Mouse (Mus musculus) forebrain, embryonic 16.5 days (tissue): Measurements from ENCODE around the gene Brsk1. TPM values are rescaled to one million over a fixed set of nuclear protein-coding genes. Genes with fewer than 3 reads are reported as not detected.

Experiments
- ATAC-seq: fragments of 200-750 bp; cut with Nextera tagmentation; 2 replicates; pipeline ENCODE4 v1.8.0; 2017; ENCODE audit warnings: mild to moderate bottlenecking, moderate library complexity
- H3K27ac ChIP-seq: fragments of 300-500 bp; sonication (generic); 2 replicates; pipeline ENCODE4 v1.5.1; 2014; ENCODE audit warnings: low read length, control low read depth
- H3K27me3 ChIP-seq: fragments of 300-500 bp; sonication (generic); replicated peaks from 2 replicates; pipeline ENCODE4 v1.6.1; 2014; ENCODE audit warnings: low read length; ENCODE audit not compliant: control insufficient read depth, insufficient read depth
- H3K36me3 ChIP-seq: fragments of 300-500 bp; sonication (generic); 2 replicates; pipeline ENCODE4 v1.6.1; 2014; ENCODE audit not compliant: control insufficient read depth, insufficient read depth
- H3K4me1 ChIP-seq: fragments of 300-500 bp; sonication (generic); replicated peaks from 2 replicates; pipeline ENCODE4 v1.6.1; 2014; ENCODE audit warnings: low read length; ENCODE audit not compliant: control insufficient read depth, insufficient read depth
- H3K4me2 ChIP-seq: fragments of 300-500 bp; sonication (generic); 2 replicates; pipeline ENCODE4 v1.6.1; 2014; ENCODE audit warnings: mild to moderate bottlenecking, low read length, control low read depth
- H3K4me3 ChIP-seq: fragments of 300-500 bp; sonication (generic); replicated peaks from 2 replicates; pipeline ENCODE4 v1.5.1; 2014; ENCODE audit warnings: mild to moderate bottlenecking, low read length, control low read depth
- H3K9ac ChIP-seq: fragments of 300-500 bp; sonication (generic); replicated peaks from 2 replicates; pipeline ENCODE4 v1.6.1; 2014; ENCODE audit warnings: low read depth, low read length, control low read depth
- H3K9me3 ChIP-seq: fragments of 300-500 bp; sonication (generic); 2 replicates; pipeline ENCODE4 v1.6.1; 2016; ENCODE audit warnings: low read length; ENCODE audit not compliant: control insufficient read depth
- WGBS: fragments of 180-500 bp; shearing (Covaris S2); extraction: QIAGEN DNeasy Blood & Tissue Kit; methylation state at CpG from one replicate; pipeline ENCODE4 v1.1.7; 2014; 5-methylcytosine and 5-hydroxymethylcytosine counted together
- polyA plus RNA-seq: library from polyadenylated mRNA; unstranded; fragments of >200 nt; fragmentation: Nextera tagmentation; extraction: Ambion mirVana; gene quantifications from 2 replicates; pipeline ENCODE4 v1.2.1, GENCODE M21; 2015

Gene Brsk1
- polyA plus RNA-seq: 5.9 and 7.9 TPM in 2 replicates

- Histone ChIP-seq H3K9ac (peak within 1 kb of the TSS; percentile 100), H3K27me3 (no peaks in the 10 kb centered on the region), H3K4me2 (peak within 1 kb of the TSS; percentile 60), H3K4me3 (peak within 1 kb of the TSS; percentile 93), H3K27ac (peak within 1 kb of the TSS; percentile 91), H3K4me1 (peaks cover 11% of the 10 kb centered on the region), H3K36me3 (peaks cover 12% of the 10 kb centered on the region), H3K9me3 (no peaks in the 10 kb centered on the region)
- peak; percentile 91 for ATAC-seq
- 0% methylated on average over 3 of the region's 18 CpGs for WGBS
Observed at GRCm38 (mm10) chr7:4690387-4690786, at the start of gene Brsk1. Gene Brsk1, plus strand, starts transcription at chr7:4690604.

GRCm38 (mm10) chr7:4641155-4641554, 49.2 kb upstream of the Brsk1 start:
- H3K36me3 ChIP-seq: peaks cover 42% of the 10 kb centered on the region
- no peak overlapping the region for H3K27ac ChIP-seq
- ATAC-seq: no peak
- H3K27me3 ChIP-seq: no peaks in the 10 kb centered on the region
- H3K4me1 ChIP-seq: no peaks in the 10 kb centered on the region
- 82% methylated on average over 11 of the region's 11 CpGs for WGBS
- H3K4me3 ChIP-seq: no peak overlapping the region
- H3K9ac ChIP-seq: no peak overlapping the region
- no peak overlapping the region for H3K4me2 ChIP-seq
- no peaks in the 10 kb centered on the region for H3K9me3 ChIP-seq

GRCm38 (mm10) chr7:4641956-4642355, 48.4 kb upstream of the Brsk1 start:
- Histone ChIP-seq H3K4me3 (no peak overlapping the region), H3K4me2 (no peak overlapping the region), H3K27me3 (no peaks in the 10 kb centered on the region), H3K9me3 (no peaks in the 10 kb centered on the region), H3K36me3 (peaks cover 42% of the 10 kb centered on the region), H3K27ac (no peak overlapping the region), H3K9ac (no peak overlapping the region), H3K4me1 (no peaks in the 10 kb centered on the region)
- 87% methylated on average over 7 of the region's 7 CpGs for WGBS
- no peak for ATAC-seq

GRCm38 (mm10) chr7:4643225-4643624, 47.2 kb upstream of the Brsk1 start:
- H3K4me1 ChIP-seq: no peaks in the 10 kb centered on the region
- H3K36me3 ChIP-seq: peaks cover 38% of the 10 kb centered on the region
- no peak for ATAC-seq

GRCm38 (mm10) chr7:4646806-4647205, 43.6 kb upstream of the Brsk1 start:
- Histone ChIP-seq H3K9ac (no peak overlapping the region), H3K4me1 (no peaks in the 10 kb centered on the region), H3K4me2 (no peak overlapping the region), H3K9me3 (no peaks in the 10 kb centered on the region), H3K27ac (no peak overlapping the region), H3K36me3 (peaks cover 19% of the 10 kb centered on the region), H3K27me3 (no peaks in the 10 kb centered on the region), H3K4me3 (no peak overlapping the region)
- WGBS: 94% methylated on average over 3 of the region's 3 CpGs
- ATAC-seq: no peak

More at GRCm38 (mm10) chr7:4643225-4643624, 47.2 kb upstream of the Brsk1 start:
- Histone ChIP-seq H3K4me3 (no peak overlapping the region), H3K27ac (no peak overlapping the region), H3K4me2 (no peak overlapping the region), H3K9me3 (no peaks in the 10 kb centered on the region), H3K9ac (no peak overlapping the region), H3K27me3 (no peaks in the 10 kb centered on the region)
- 96% methylated on average over 6 of the region's 6 CpGs for WGBS

- no peaks in the 10 kb centered on the region for H3K9me3 ChIP-seq
- no peak overlapping the region for H3K9ac ChIP-seq
- H3K4me2 ChIP-seq: no peak overlapping the region
- no peaks in the 10 kb centered on the region for H3K4me1 ChIP-seq
- H3K36me3 ChIP-seq: peaks cover 19% of the 10 kb centered on the region
- H3K27ac ChIP-seq: no peak overlapping the region
- no peak overlapping the region for H3K4me3 ChIP-seq
- WGBS: 88% methylated on average over 6 of the region's 6 CpGs
- H3K27me3 ChIP-seq: no peaks in the 10 kb centered on the region
- ATAC-seq: no peak
Observed at GRCm38 (mm10) chr7:4647291-4647690, 43.1 kb upstream of the Brsk1 start.

- no peaks in the 10 kb centered on the region for H3K9me3 ChIP-seq
- H3K36me3 ChIP-seq: peaks cover 14% of the 10 kb centered on the region
- H3K4me2 ChIP-seq: no peak overlapping the region
- WGBS: 92% methylated on average over 2 of the region's 2 CpGs
- no peaks in the 10 kb centered on the region for H3K4me1 ChIP-seq
- H3K9ac ChIP-seq: no peak overlapping the region
- H3K4me3 ChIP-seq: no peak overlapping the region
- no peak for ATAC-seq
- no peaks in the 10 kb centered on the region for H3K27me3 ChIP-seq
- H3K27ac ChIP-seq: no peak overlapping the region
Observed at GRCm38 (mm10) chr7:4647992-4648391, 42.4 kb upstream of the Brsk1 start.

- no peak overlapping the region for H3K4me2 ChIP-seq
- H3K4me1 ChIP-seq: peaks cover 12% of the 10 kb centered on the region
- H3K9ac ChIP-seq: no peak overlapping the region
- no peak overlapping the region for H3K27ac ChIP-seq
- no peak overlapping the region for H3K4me3 ChIP-seq
- 0 out of 2 replicates have a peak, but pooled peaks cover under 1% of the 10 kb centered on the region for H3K36me3 ChIP-seq
- 86% methylated on average over 8 of the region's 8 CpGs for WGBS
- H3K9me3 ChIP-seq: no peaks in the 10 kb centered on the region
- H3K27me3 ChIP-seq: no peaks in the 10 kb centered on the region
- ATAC-seq: no peak
Observed at GRCm38 (mm10) chr7:4651581-4651980, 38.8 kb upstream of the Brsk1 start.

- 97% methylated on average over 5 of the region's 5 CpGs for WGBS
- no peak overlapping the region for H3K4me3 ChIP-seq
- no peaks in the 10 kb centered on the region for H3K36me3 ChIP-seq
- H3K9ac ChIP-seq: no peak overlapping the region
- no peaks in the 10 kb centered on the region for H3K9me3 ChIP-seq
- peaks cover 24% of the 10 kb centered on the region for H3K4me1 ChIP-seq
- ATAC-seq: no peak
- no peak overlapping the region for H3K4me2 ChIP-seq
- H3K27me3 ChIP-seq: no peaks in the 10 kb centered on the region
- no peak overlapping the region for H3K27ac ChIP-seq
Observed at GRCm38 (mm10) chr7:4652726-4653125, 37.7 kb upstream of the Brsk1 start.

- Histone ChIP-seq H3K4me2 (no peak overlapping the region), H3K9me3 (no peaks in the 10 kb centered on the region), H3K27ac (no peak overlapping the region), H3K4me3 (no peak overlapping the region), H3K9ac (no peak overlapping the region), H3K36me3 (no peaks in the 10 kb centered on the region), H3K4me1 (peaks cover 26% of the 10 kb centered on the region), H3K27me3 (no peaks in the 10 kb centered on the region)
- no peak for ATAC-seq
- WGBS: 87% methylated on average over 5 of the region's 5 CpGs
Observed at GRCm38 (mm10) chr7:4653351-4653750, 37.1 kb upstream of the Brsk1 start.
